Mouse (Mus musculus): Measurements from ENCODE around the gene Olfr1313. TPM values are rescaled to one million over a fixed set of nuclear protein-coding genes. Genes with fewer than 3 reads are reported as not detected.
"Not testable (repeated sequence)": the region's sequence is repeated elsewhere in the genome, so short reads cannot be mapped to it uniquely, and the experiment has no call there.

Gene Olfr1313
- not detected for total RNA-seq (2022)

GRCm38 (mm10) chr2:112077743-112078142 lies at the start of gene Olfr1313:
Gene Olfr1313 (minus strand): TSS chr2:112077843.
- DNase-seq (ENCODE audit: low spot score in 2 of 2): no peak

- no peak for DNase-seq (ENCODE audit: low spot score in 2 of 2)
Observed at GRCm38 (mm10) chr2:112115340-112115739, 37.7 kb upstream of the Olfr1313 start, which contains the start of gene Olfr1315-ps1. Gene Olfr1315-ps1 (minus strand): TSS chr2:112115440.

GRCm38 (mm10) chr2:112096681-112097080 lies 19.0 kb upstream of the Olfr1313 start, which contains the start of gene Olfr1314:
Gene Olfr1314 (minus strand): TSS chr2:112096781.
- DNase-seq (ENCODE audit: low spot score in 2 of 2): no peak

DNA sequence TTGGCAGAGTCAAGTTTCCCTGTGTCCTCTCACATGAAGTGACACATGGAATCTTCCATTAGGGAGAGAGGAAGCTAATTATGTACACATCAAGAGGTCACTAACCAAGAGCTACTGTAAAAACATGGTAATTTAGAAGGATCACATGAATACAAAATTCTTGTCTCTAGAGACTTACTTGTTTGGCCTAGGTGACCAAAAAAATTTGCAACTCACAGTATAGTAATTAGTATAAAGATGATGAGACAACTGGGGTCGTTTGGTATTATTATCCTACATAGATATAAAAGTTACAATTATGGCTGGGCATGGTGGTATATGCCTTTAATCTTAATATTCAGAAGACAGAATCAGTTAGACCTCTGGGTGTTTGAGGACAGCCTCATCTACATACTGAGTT lies 27.5 kb downstream of the Olfr1313 start, which contains the start of gene Olfr1312:
Gene Olfr1312 (minus strand): TSS at position 101 of the 400 bp plus-strand sequence.
- DNase-seq (ENCODE audit: low spot score in 2 of 2): no peak

DNA sequence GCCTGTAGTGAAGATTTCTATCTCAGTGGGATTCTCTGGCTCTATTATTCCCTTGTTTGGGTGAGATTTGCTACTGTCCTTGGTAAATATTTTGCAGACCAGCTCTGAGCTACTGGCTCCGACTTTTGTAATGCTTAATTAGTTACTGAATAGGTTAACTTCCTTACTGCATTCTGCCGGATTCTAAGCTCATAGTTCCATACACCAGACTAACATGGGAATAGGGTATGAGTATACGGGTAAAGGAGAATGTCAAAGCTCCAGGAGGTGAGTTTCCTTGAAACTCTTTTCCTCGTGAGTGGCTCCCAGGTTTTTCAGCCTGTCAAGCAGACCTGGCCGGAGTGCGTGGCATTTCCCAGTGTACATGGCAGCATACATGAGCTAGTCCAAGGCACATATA lies 50.7 kb downstream of the Olfr1313 start:
- DNase-seq (ENCODE audit: low spot score in 2 of 2): not testable (repeated sequence)

DNA sequence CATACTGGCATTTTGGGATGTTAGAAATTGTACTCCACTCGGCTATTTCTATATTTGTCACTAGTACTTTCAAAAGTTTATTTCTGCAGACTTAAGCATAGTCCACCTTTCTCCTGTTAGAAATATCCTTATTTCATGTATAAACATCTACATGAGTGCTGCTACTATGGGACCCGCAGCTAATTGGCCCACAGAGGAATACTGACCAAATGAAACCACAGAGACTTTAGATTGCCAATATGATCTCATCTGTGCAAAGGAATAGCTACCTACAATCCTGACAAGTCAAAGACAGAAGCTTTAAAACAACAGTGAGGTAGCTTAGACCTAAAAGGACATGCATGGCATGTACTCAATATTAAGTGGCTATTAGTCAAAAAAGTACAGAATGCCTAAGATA lies 53.3 kb downstream of the Olfr1313 start, which contains the start of gene Olfr1311:
Gene Olfr1311 (minus strand): TSS at position 101 of the 400 bp plus-strand sequence.
- no peak for DNase-seq (ENCODE audit: low spot score in 2 of 2)

Other genes with a start within 250 kb of the Olfr1313 start
- gene Olfr1305, start 200.7 kb downstream of the Olfr1313 start, total RNA-seq (2022): not detected
- not detected for gene Olfr1306, start 161.6 kb downstream of the Olfr1313 start, total RNA-seq (2022)
- gene Olfr1307, start 128.4 kb downstream of the Olfr1313 start, total RNA-seq (2022): under 1 TPM in 1 of 4 experiments, not detected in 3; 0.02 TPM
- not detected for gene Olfr1308, start 112.9 kb downstream of the Olfr1313 start, total RNA-seq (2022)
- not detected for gene Olfr1309, start 87.6 kb downstream of the Olfr1313 start, total RNA-seq (2022)
- gene Olfr1310, start 65.1 kb downstream of the Olfr1313 start, total RNA-seq (2022): not detected
- not detected for gene Olfr1311, start 53.4 kb downstream of the Olfr1313 start, total RNA-seq (2022)
- gene Olfr1312, start 27.6 kb downstream of the Olfr1313 start, total RNA-seq (2022): not detected
- not detected for gene Olfr1314, start 18.9 kb upstream of the Olfr1313 start, total RNA-seq (2022)
- not detected for gene Olfr1315-ps1, start 37.6 kb upstream of the Olfr1313 start, total RNA-seq (2022)
- gene Olfr1316, start 57.1 kb upstream of the Olfr1313 start, total RNA-seq (2022): not detected
- gene Olfr1317, start 62.5 kb upstream of the Olfr1313 start, total RNA-seq (2022): not detected
- gene Olfr1318, start 76.4 kb upstream of the Olfr1313 start, total RNA-seq (2022): not detected
- gene Lpcat4, start 161.6 kb upstream of the Olfr1313 start, total RNA-seq (2022): 1 to 10 TPM in 2 of 4 experiments, under 1 TPM in 2; 0.61 to 1.3 (median 0.97) TPM
- not detected for gene Nutm1, start 181.4 kb upstream of the Olfr1313 start, total RNA-seq (2022)
- 10 to 100 TPM; 50.0 to 61.0 (median 55.2) TPM for gene Nop10, start 184.1 kb upstream of the Olfr1313 start, total RNA-seq (2022)
- 10 to 100 TPM; 26.2 to 30.9 (median 27.1) TPM for gene Slc12a6, start 188.0 kb upstream of the Olfr1313 start, total RNA-seq (2022)
- under 1 TPM in 3 of 4 experiments, not detected in 1; 0.72 to 0.89 (median 0.87) TPM for gene Gm21985, start 188.5 kb upstream of the Olfr1313 start, total RNA-seq (2022)